15 mouse cellular contexts compared by ENCODE assay signal in genomic region chr5:53394560-53394959, GRCm38 (mm10).
"Had no signal": no experiment of that assay in that cellular context is flagged by ENCODE, and none has a peak within 500 bp of the region (broad histone marks: within the 10 kb centered on the region; RNA-seq: fewer than 3 reads in every experiment).

No protein-coding gene starts in this region.

- H3K36me3 ChIP-seq: midbrain, embryonic 13.5 days; midbrain, embryonic 15.5 days; neural tube, embryonic 12.5 days had no signal

- ATAC-seq: midbrain, embryonic 13.5 days; midbrain, embryonic 15.5 days had no signal

- H3K4me1 ChIP-seq: midbrain, embryonic 13.5 days; midbrain, embryonic 15.5 days; neural tube, embryonic 12.5 days had no signal

- H3K9me3 ChIP-seq: midbrain, embryonic 13.5 days; midbrain, embryonic 15.5 days; neural tube, embryonic 12.5 days had no signal

- H3K9ac ChIP-seq: liver, embryonic 14.5 days; lung, embryonic 14.5 days; midbrain, embryonic 13.5 days; midbrain, embryonic 15.5 days; neural tube, embryonic 12.5 days had no signal

- DNase-seq: lung, adult 18-20 months; lung, embryonic 14.5 days; lung, postnatal 10 days; lung, postnatal 4 days; right cerebral cortex, postnatal 14 days; right cerebral cortex, postnatal 4 days; spleen, adult 18-20 months; thymus, adult 18-20 months; thymus, postnatal 14 days; thymus, postnatal 36 days had no signal

- H3K27me3 ChIP-seq: midbrain, embryonic 13.5 days; midbrain, embryonic 15.5 days; neural tube, embryonic 12.5 days had no signal

- H3K27ac ChIP-seq: liver, embryonic 14.5 days; midbrain, embryonic 13.5 days; midbrain, embryonic 15.5 days; neural tube, embryonic 12.5 days had no signal

- H3K4me2 ChIP-seq: lung, embryonic 14.5 days; midbrain, embryonic 11.5 days; midbrain, embryonic 13.5 days; midbrain, embryonic 15.5 days; neural tube, embryonic 12.5 days had no signal

- H3K4me3 ChIP-seq: midbrain, embryonic 13.5 days; midbrain, embryonic 15.5 days; neural tube, embryonic 12.5 days had no signal
